ENCODE assay signal across 7 mouse cellular contexts in the genomic region with DNA sequence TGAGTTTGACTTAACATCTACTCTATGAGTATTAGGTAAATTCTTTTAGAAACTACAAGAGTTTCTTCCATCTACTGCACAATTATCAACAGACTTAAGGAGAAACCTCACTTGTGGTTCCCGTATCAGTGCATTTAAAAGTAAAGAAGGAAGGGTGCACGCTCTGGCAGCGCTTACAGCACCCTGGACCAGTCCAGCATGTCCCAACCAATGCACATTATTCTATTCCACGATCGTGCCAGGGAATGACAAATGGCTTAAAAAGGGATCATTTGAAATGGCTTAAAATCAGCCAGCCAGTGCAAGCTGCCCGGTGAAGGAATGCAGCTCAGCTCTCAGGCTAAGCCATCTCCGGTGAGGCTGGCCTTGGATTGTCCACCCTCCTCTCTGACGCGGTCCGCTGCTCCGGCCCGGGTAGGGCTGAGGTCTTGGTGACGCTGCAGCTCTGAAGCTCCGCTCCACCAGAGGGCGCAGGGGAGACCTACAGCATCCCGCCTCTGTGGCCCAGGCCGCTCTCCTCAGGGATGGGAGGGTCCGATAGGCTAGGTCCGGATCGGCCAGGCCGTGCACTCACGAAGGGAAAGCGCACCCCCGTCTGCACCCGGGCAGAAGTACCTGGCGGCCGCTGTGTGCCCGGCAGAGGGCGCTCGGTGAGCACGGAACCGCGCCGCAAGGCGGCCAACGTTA. TPM values are rescaled to one million over a fixed set of nuclear protein-coding genes. Genes with fewer than 3 reads are reported as not detected.
DNase-seq lines count a peak whose midpoint lies in the region; ATAC-seq lines count a peak whose summit lies in the region.

No protein-coding gene starts in this region.

- no peaks in the 10 kb centered on the region for H3K36me3 ChIP-seq in embryonic facial prominence, embryonic 12.5 days
- H3K36me3 ChIP-seq in midbrain, embryonic 12.5 days = no peaks in the 10 kb centered on the region

- 0 out of 2 replicates have a peak overlapping the region, but pooled peaks have one; percentile 30 for H3K9ac ChIP-seq in embryonic facial prominence, embryonic 12.5 days
- H3K9ac ChIP-seq in midbrain, embryonic 12.5 days (replicated peaks) = peak overlapping the region; percentile 37; the same call in 1 of the 2 replicates

- peak; percentile 97 for DNase-seq in adrenal gland, postnatal 14 days
- DNase-seq in heart, adult 11 months = peak; percentile 100
- peak; percentile 98 for DNase-seq in kidney, adult 11 months
- DNase-seq in left cerebral cortex, postnatal 4 days = peak; percentile 98
- peak; percentile 96 for DNase-seq in skeletal muscle tissue, adult 2 months (ENCODE audit: low read depth, low spot score)

- H3K4me2 ChIP-seq in embryonic facial prominence, embryonic 12.5 days (replicated peaks) = peak overlapping the region; percentile 50
- peak overlapping the region; percentile 51 for H3K4me2 ChIP-seq in midbrain, embryonic 12.5 days (replicated peaks)

- peak; percentile 98 for ATAC-seq in embryonic facial prominence, embryonic 12.5 days (ENCODE audit: insufficient number of reproducible peaks, insufficient read depth, low FRiP score, low TSS enrichment)
- ATAC-seq in midbrain, embryonic 12.5 days (ENCODE audit: low FRiP score, low read depth) = peak; percentile 100

- H3K27me3 ChIP-seq in embryonic facial prominence, embryonic 12.5 days = peaks cover 4% of the 10 kb centered on the region
- H3K27me3 ChIP-seq in midbrain, embryonic 12.5 days = peaks cover 25% of the 10 kb centered on the region

- peak overlapping the region; percentile 22 for H3K4me3 ChIP-seq in embryonic facial prominence, embryonic 12.5 days
- H3K4me3 ChIP-seq in midbrain, embryonic 12.5 days = peak overlapping the region; percentile 24

- WGBS in embryonic facial prominence, embryonic 12.5 days = 6% methylated on average over 36 of the region's 36 CpGs
- WGBS in midbrain, embryonic 12.5 days = 8% methylated on average over 36 of the region's 36 CpGs

- H3K27ac ChIP-seq in embryonic facial prominence, embryonic 12.5 days = no peak overlapping the region
- H3K27ac ChIP-seq in midbrain, embryonic 12.5 days (replicated peaks) = no peak overlapping the region

- H3K4me1 ChIP-seq in embryonic facial prominence, embryonic 12.5 days = 0 out of 2 replicates have a peak, but pooled peaks cover 3% of the 10 kb centered on the region
- peaks cover 6% of the 10 kb centered on the region; the same call in 1 of the 2 replicates for H3K4me1 ChIP-seq in midbrain, embryonic 12.5 days

- intact Hi-C loops in left cerebral cortex, postnatal 4 days (cut with DNase I) = loop anchor here (5.0 to 10.0 kb wide), 2 partner anchors 88 to 381 kb away; a partner anchor contains a TSS

- no peaks in the 10 kb centered on the region for H3K9me3 ChIP-seq in embryonic facial prominence, embryonic 12.5 days
- no peaks in the 10 kb centered on the region for H3K9me3 ChIP-seq in midbrain, embryonic 12.5 days

RNA-seq across cellular contexts. Expression of a gene that starts 3.7 kb away (rescaled TPM):
- total RNA-seq in adrenal gland, postnatal 14 days (2021) = not detected in 2 replicates
- not detected in 2 replicates for polyA plus RNA-seq in embryonic facial prominence, embryonic 12.5 days (2016; fragmentation: Nextera tagmentation; extraction: Ambion mirVana)
- not detected for total RNA-seq in left cerebral cortex, postnatal 4 days (2021)
- polyA plus RNA-seq in midbrain, embryonic 12.5 days (2016; fragmentation: Nextera tagmentation; extraction: Ambion mirVana) = not detected in 2 replicates

RNA-seq across cellular contexts. Expression of a gene that starts 24.9 kb away (rescaled TPM):
- 4.5 and 5.4 TPM in 2 replicates for total RNA-seq in adrenal gland, postnatal 14 days (2021)
- polyA plus RNA-seq in embryonic facial prominence, embryonic 12.5 days (2016; fragmentation: Nextera tagmentation; extraction: Ambion mirVana) = 16.9 and 18.7 TPM in 2 replicates
- 10 to 100 TPM; 23.7 to 24.4 TPM for total RNA-seq in left cerebral cortex, postnatal 4 days (2021)
- 20.4 and 21.1 TPM in 2 replicates for polyA plus RNA-seq in midbrain, embryonic 12.5 days (2016; fragmentation: Nextera tagmentation; extraction: Ambion mirVana)

RNA-seq across cellular contexts. Expression of a gene that starts 32.7 kb away (rescaled TPM):
- total RNA-seq in adrenal gland, postnatal 14 days (2021) = 3.1 and 3.4 TPM in 2 replicates
- 38.0 and 40.4 TPM in 2 replicates for polyA plus RNA-seq in embryonic facial prominence, embryonic 12.5 days (2016; fragmentation: Nextera tagmentation; extraction: Ambion mirVana)
- total RNA-seq in left cerebral cortex, postnatal 4 days (2021) = 10 to 100 TPM; 29.7 to 32.4 TPM
- 31.8 and 34.0 TPM in 2 replicates for polyA plus RNA-seq in midbrain, embryonic 12.5 days (2016; fragmentation: Nextera tagmentation; extraction: Ambion mirVana)
